Mouse (Mus musculus) hindbrain, embryonic 11.5 days (tissue): ENCODE measurements at regions not wholly inside any gene's neighbourhood (a gene's known extent, or its start where the extent isn't known, plus 50 kb on each side); places are given as distances from the start of the nearest gene placed in this dataset.

Experiments used
- ATAC-seq: fragments of 200-750 bp; cut with Nextera tagmentation; 2 replicates; pipeline ENCODE4 v1.8.0; 2017; ENCODE audit warnings: mild to moderate bottlenecking, moderate TSS enrichment, moderate library complexity; ENCODE audit not compliant: low FRiP score
- DNase-seq: peaks from one replicate; pipeline ENCODE4 v3.0.0-alpha.2; 2015; ENCODE audit warnings: low spot score
- H3K27ac ChIP-seq: fragments of 300-500 bp; sonication (generic); 2 replicates; pipeline ENCODE4 v1.5.1; 2014; ENCODE audit warnings: mild to moderate bottlenecking, low read depth, low read length
- H3K27me3 ChIP-seq: fragments of 300-500 bp; sonication (generic); 2 replicates; pipeline ENCODE4 v1.6.1; 2014; ENCODE audit warnings: mild to moderate bottlenecking, low read length, moderate library complexity, mixed read lengths; ENCODE audit not compliant: control insufficient read depth, insufficient read depth
- H3K36me3 ChIP-seq: fragments of 300-500 bp; sonication (generic); 2 replicates; pipeline ENCODE4 v1.6.1; 2014; ENCODE audit warnings: mild to moderate bottlenecking, low read length, moderate library complexity, mixed read lengths; ENCODE audit not compliant: control insufficient read depth, insufficient read depth
- H3K4me1 ChIP-seq: fragments of 300-500 bp; sonication (generic); replicated peaks from 2 replicates; pipeline ENCODE4 v1.6.1; 2014; ENCODE audit warnings: low read length, mixed read lengths; ENCODE audit not compliant: control insufficient read depth, insufficient read depth
- H3K4me2 ChIP-seq: fragments of 300-500 bp; sonication (generic); replicated peaks from 2 replicates; pipeline ENCODE4 v1.6.1; 2014; ENCODE audit warnings: mild to moderate bottlenecking, low read depth, low read length
- H3K4me3 ChIP-seq: fragments of 300-500 bp; sonication (generic); 2 replicates; pipeline ENCODE4 v1.5.1; 2014; ENCODE audit warnings: low read depth, low read length
- H3K9ac ChIP-seq: fragments of 300-500 bp; sonication (generic); 2 replicates; pipeline ENCODE4 v1.6.1; 2014; ENCODE audit warnings: low read depth, low read length
- H3K9me3 ChIP-seq: fragments of 300-500 bp; sonication (generic); 2 replicates; pipeline ENCODE4 v1.6.1; 2016; ENCODE audit warnings: low read length; ENCODE audit not compliant: control insufficient read depth
- WGBS: fragments of 180-500 bp; shearing (Covaris S2); extraction: QIAGEN DNeasy Blood & Tissue Kit; methylation state at CpG from one replicate; pipeline ENCODE4 v1.1.7; 2014; 5-methylcytosine and 5-hydroxymethylcytosine counted together

- H3K4me1 ChIP-seq, result no peaks in the 10 kb centered on the region
- peak; percentile 16 for DNase-seq
- H3K36me3 ChIP-seq, result no peaks in the 10 kb centered on the region
- no peak overlapping the region for H3K4me3 ChIP-seq
- H3K27me3 ChIP-seq, result no peaks in the 10 kb centered on the region
- no peak overlapping the region for H3K4me2 ChIP-seq
- H3K27ac ChIP-seq, result no peak overlapping the region
- ATAC-seq, result no peak
- H3K9ac ChIP-seq, result no peak overlapping the region
- no peaks in the 10 kb centered on the region for H3K9me3 ChIP-seq
- WGBS, result 65% methylated on average over 15 of the region's 15 CpGs
Observed at GRCm38 (mm10) chr13:47777206-47778099, 483.6 kb upstream of the Id4 start.

GRCm38 (mm10) chr13:47778218-47779009 is 482.6 kb upstream of the Id4 start:
- WGBS, result 60% methylated on average over 12 of the region's 14 CpGs

GRCm38 (mm10) chr13:47784406-47784805 is 476.6 kb upstream of the Id4 start:
- Histone ChIP-seq H3K27ac (no peak overlapping the region), H3K4me2 (no peak overlapping the region)
- whole genome bisulfite sequencing, result 91% methylated on average over 3 of the region's 3 CpGs

More at GRCm38 (mm10) chr13:47778218-47779009, 482.6 kb upstream of the Id4 start:
- Histone ChIP-seq H3K27ac (no peak overlapping the region), H3K4me2 (no peak overlapping the region), H3K36me3 (no peaks in the 10 kb centered on the region), H3K9me3 (no peaks in the 10 kb centered on the region), H3K9ac (no peak overlapping the region), H3K4me1 (no peaks in the 10 kb centered on the region), H3K4me3 (no peak overlapping the region), H3K27me3 (no peaks in the 10 kb centered on the region)
- ATAC-seq, result no peak
- DNase-seq, result no peak

GRCm38 (mm10) chr13:47797859-47798258 is 463.2 kb upstream of the Id4 start:
- Histone ChIP-seq H3K4me3 (no peak overlapping the region), H3K4me1 (no peaks in the 10 kb centered on the region), H3K9me3 (no peaks in the 10 kb centered on the region), H3K27me3 (no peaks in the 10 kb centered on the region), H3K4me2 (no peak overlapping the region), H3K36me3 (no peaks in the 10 kb centered on the region), H3K9ac (no peak overlapping the region), H3K27ac (no peak overlapping the region)
- 81% methylated on average over 4 of the region's 4 CpGs for WGBS
- no peak for DNase-seq
- ATAC-seq, result no peak

More at GRCm38 (mm10) chr13:47784406-47784805, 476.6 kb upstream of the Id4 start:
- no peaks in the 10 kb centered on the region for H3K4me1 ChIP-seq
- DNase-seq (no peak), ATAC-seq (no peak)
- H3K9ac ChIP-seq, result no peak overlapping the region
- H3K27me3 ChIP-seq, result no peaks in the 10 kb centered on the region
- no peaks in the 10 kb centered on the region for H3K9me3 ChIP-seq
- no peak overlapping the region for H3K4me3 ChIP-seq
- H3K36me3 ChIP-seq, result no peaks in the 10 kb centered on the region

GRCm38 (mm10) chr13:47811711-47812415 is 449.2 kb upstream of the Id4 start:
- H3K9me3 ChIP-seq, result no peaks in the 10 kb centered on the region
- WGBS, result 86% methylated on average over 6 of the region's 6 CpGs
- DNase-seq (no peak), ATAC-seq (no peak)
- H3K27ac ChIP-seq, result no peak overlapping the region
- no peak overlapping the region for H3K4me3 ChIP-seq
- H3K27me3 ChIP-seq, result no peaks in the 10 kb centered on the region
- no peak overlapping the region for H3K9ac ChIP-seq
- H3K4me1 ChIP-seq, result no peaks in the 10 kb centered on the region
- no peak overlapping the region for H3K4me2 ChIP-seq
- H3K36me3 ChIP-seq, result no peaks in the 10 kb centered on the region

- Histone ChIP-seq H3K27me3 (no peaks in the 10 kb centered on the region), H3K4me3 (no peak overlapping the region), H3K4me1 (no peaks in the 10 kb centered on the region), H3K4me2 (no peak overlapping the region), H3K9me3 (no peaks in the 10 kb centered on the region), H3K27ac (no peak overlapping the region), H3K36me3 (no peaks in the 10 kb centered on the region), H3K9ac (no peak overlapping the region)
- ATAC-seq (no peak), DNase-seq (no peak)
- WGBS, result 84% methylated on average over 9 of the region's 9 CpGs
Observed at GRCm38 (mm10) chr13:47818924-47819564, 442.0 kb upstream of the Id4 start.

GRCm38 (mm10) chr13:47836491-47836890 is 424.5 kb upstream of the Id4 start:
- Histone ChIP-seq H3K27ac (no peak overlapping the region), H3K4me1 (no peaks in the 10 kb centered on the region), H3K36me3 (no peaks in the 10 kb centered on the region), H3K4me2 (no peak overlapping the region), H3K4me3 (no peak overlapping the region), H3K9ac (no peak overlapping the region), H3K27me3 (no peaks in the 10 kb centered on the region), H3K9me3 (no peaks in the 10 kb centered on the region)
- DNase-seq (peak; percentile 72), ATAC-seq (no peak)
- 37% methylated on average over 9 of the region's 9 CpGs for WGBS

- H3K9me3 ChIP-seq, result no peaks in the 10 kb centered on the region
- ATAC-seq (no peak), DNase-seq (no peak)
- no peak overlapping the region for H3K4me2 ChIP-seq
- H3K4me1 ChIP-seq, result no peaks in the 10 kb centered on the region; the same call in 1 of the 2 replicates
- no peaks in the 10 kb centered on the region for H3K36me3 ChIP-seq
- no peaks in the 10 kb centered on the region for H3K27me3 ChIP-seq
- no peak overlapping the region for H3K9ac ChIP-seq
- H3K27ac ChIP-seq, result no peak overlapping the region
- WGBS, result 90% methylated on average over 8 of the region's 8 CpGs
- no peak overlapping the region for H3K4me3 ChIP-seq
Observed at GRCm38 (mm10) chr13:47842418-47842817, 418.6 kb upstream of the Id4 start.
